Mouse (Mus musculus): ENCODE measurements around the gene Pcid2. TPM values are rescaled to one million over a fixed set of nuclear protein-coding genes. Genes with fewer than 3 reads are reported as not detected.
"Not testable (repeated sequence)": the region's sequence is repeated elsewhere in the genome, so short reads cannot be mapped to it uniquely, and the experiment has no call there.

Gene Pcid2
- total RNA-seq, 1 experiment, result 35.2 TPM

GRCm38 (mm10) chr8:13132220-13132619, 27.0 kb upstream of the Pcid2 start:
- DNase-seq (ENCODE audit: low read depth, low spot score), result peak; percentile 69
- TF ChIP-seq ZC3H11A (IDR thresholded peaks at IDR 0.05; ENCODE audit: borderline replicate concordance, low read depth, low read length), result peak; percentile 34; the same call in 1 of the 2 replicates
- in situ Hi-C loops (cut with MboI; ENCODE audit: low sequenced_read_pairs in 2 of 2, unreplicated experiment in 2 of 2), result not testable (repeated sequence)

GRCm38 (mm10) chr8:13124897-13125296, 19.6 kb upstream of the Pcid2 start:
- H3K4me1 ChIP-seq (ENCODE audit: control insufficient read depth in 2 of 2, insufficient read depth in 2 of 2, low read length in 2 of 2, poor library complexity in 1 of 2), result no peaks in the 10 kb centered on the region; a peak in 1 of 4 replicates
- H3K9me3 ChIP-seq (ENCODE audit: control insufficient read depth, insufficient read depth, low read depth, low read length), result no peaks in the 10 kb centered on the region
- TF ChIP-seq CHD2 (IDR thresholded peaks at IDR 0.05; ENCODE audit: low read depth, low read length), result no peak
- no peak overlapping the region for H3K9ac ChIP-seq (ENCODE audit: insufficient read depth, low read depth, low read length, poor library complexity, severe bottlenecking)
- no peak overlapping the region for H3K4me3 ChIP-seq (ENCODE audit: insufficient read depth in 1 of 2, low read depth in 1 of 2, low read length in 2 of 2, poor library complexity in 1 of 2, severe bottlenecking in 1 of 2)
- peaks cover 18% of the 10 kb centered on the region for H3K36me3 ChIP-seq (ENCODE audit: control insufficient read depth, insufficient read depth, low read length, poor library complexity, severe bottlenecking)
- in situ Hi-C loops (cut with MboI; ENCODE audit: low sequenced_read_pairs in 2 of 2, unreplicated experiment in 2 of 2), result no loop called here
- no peak for DNase-seq (ENCODE audit: low read depth, low spot score)
- no peak overlapping the region for H3K27ac ChIP-seq (ENCODE audit: insufficient read depth, low read depth, low read length, poor library complexity, severe bottlenecking)

More at GRCm38 (mm10) chr8:13132220-13132619, 27.0 kb upstream of the Pcid2 start:
- H3K27ac ChIP-seq (ENCODE audit: insufficient read depth, low read depth, low read length, poor library complexity, severe bottlenecking); H3K9ac ChIP-seq (ENCODE audit: insufficient read depth, low read depth, low read length, poor library complexity, severe bottlenecking); H3K4me1 ChIP-seq (ENCODE audit: control insufficient read depth in 2 of 2, insufficient read depth in 2 of 2, low read length in 2 of 2, poor library complexity in 1 of 2); H3K4me3 ChIP-seq (ENCODE audit: insufficient read depth in 1 of 2, low read depth in 1 of 2, low read length in 2 of 2, poor library complexity in 1 of 2, severe bottlenecking in 1 of 2); H3K9me3 ChIP-seq (ENCODE audit: control insufficient read depth, insufficient read depth, low read depth, low read length): not testable (repeated sequence)
- H3K36me3 ChIP-seq (ENCODE audit: control insufficient read depth, insufficient read depth, low read length, poor library complexity, severe bottlenecking), result peaks cover 27% of the 10 kb centered on the region; the same call in 1 of the 2 replicates

- H3K4me3 ChIP-seq (ENCODE audit: insufficient read depth in 1 of 2, low read depth in 1 of 2, low read length in 2 of 2, poor library complexity in 1 of 2, severe bottlenecking in 1 of 2), result no peak overlapping the region
- peaks cover 13% of the 10 kb centered on the region for H3K36me3 ChIP-seq (ENCODE audit: control insufficient read depth, insufficient read depth, low read length, poor library complexity, severe bottlenecking)
These were observed 17.7 kb upstream of the Pcid2 start for GRCm38 (mm10) chr8:13122887-13123421.

GRCm38 (mm10) chr8:13120882-13121665, 15.8 kb upstream of the Pcid2 start:
- H3K36me3 ChIP-seq (ENCODE audit: control insufficient read depth, insufficient read depth, low read length, poor library complexity, severe bottlenecking), result peaks cover 12% of the 10 kb centered on the region
- TF ChIP-seq ZC3H11A (IDR thresholded peaks at IDR 0.05; ENCODE audit: borderline replicate concordance, low read depth, low read length) (no peak), MAFK (IDR thresholded peaks at IDR 0.05; ENCODE audit: insufficient read depth, low read depth, low read length) (no peak), CHD2 (IDR thresholded peaks at IDR 0.05; ENCODE audit: low read depth, low read length) (no peak), HCFC1 (IDR thresholded peaks at IDR 0.05; ENCODE audit: borderline replicate concordance, insufficient read depth, low read length) (no peak), ZNF384 (IDR thresholded peaks at IDR 0.05; ENCODE audit: low read depth, low read length) (no peak)
- no peak for DNase-seq (ENCODE audit: low read depth, low spot score)
- H3K9ac ChIP-seq (ENCODE audit: insufficient read depth, low read depth, low read length, poor library complexity, severe bottlenecking), result no peak overlapping the region
- H3K9me3 ChIP-seq (ENCODE audit: control insufficient read depth, insufficient read depth, low read depth, low read length), result no peaks in the 10 kb centered on the region
- H3K27ac ChIP-seq (ENCODE audit: insufficient read depth, low read depth, low read length, poor library complexity, severe bottlenecking), result no peak overlapping the region
- in situ Hi-C loops (cut with MboI; ENCODE audit: low sequenced_read_pairs in 2 of 2, unreplicated experiment in 2 of 2), result no loop called here
- H3K4me3 ChIP-seq (ENCODE audit: insufficient read depth in 1 of 2, low read depth in 1 of 2, low read length in 2 of 2, poor library complexity in 1 of 2, severe bottlenecking in 1 of 2), result no peak overlapping the region
- H3K4me1 ChIP-seq (ENCODE audit: control insufficient read depth in 2 of 2, insufficient read depth in 2 of 2, low read length in 2 of 2, poor library complexity in 1 of 2), result no peaks in the 10 kb centered on the region; a peak in 1 of 4 replicates

More at GRCm38 (mm10) chr8:13122887-13123421, 17.7 kb upstream of the Pcid2 start:
- H3K9ac ChIP-seq (ENCODE audit: insufficient read depth, low read depth, low read length, poor library complexity, severe bottlenecking), result no peak overlapping the region
- no peaks in the 10 kb centered on the region for H3K9me3 ChIP-seq (ENCODE audit: control insufficient read depth, insufficient read depth, low read depth, low read length)
- H3K4me1 ChIP-seq (ENCODE audit: control insufficient read depth in 2 of 2, insufficient read depth in 2 of 2, low read length in 2 of 2, poor library complexity in 1 of 2), result no peaks in the 10 kb centered on the region; a peak in 1 of 4 replicates
- in situ Hi-C loops (cut with MboI; ENCODE audit: low sequenced_read_pairs in 2 of 2, unreplicated experiment in 2 of 2), result no loop called here
- no peak for DNase-seq (ENCODE audit: low read depth, low spot score)
- H3K27ac ChIP-seq (ENCODE audit: insufficient read depth, low read depth, low read length, poor library complexity, severe bottlenecking), result no peak overlapping the region; the same call in 1 of the 2 replicates
- no peak for TF ChIP-seq HCFC1 (IDR thresholded peaks at IDR 0.05; ENCODE audit: borderline replicate concordance, insufficient read depth, low read length)
- no peak for TF ChIP-seq ZC3H11A (IDR thresholded peaks at IDR 0.05; ENCODE audit: borderline replicate concordance, low read depth, low read length)
- TF ChIP-seq ZNF384 (IDR thresholded peaks at IDR 0.05; ENCODE audit: low read depth, low read length), result no peak
- no peak for TF ChIP-seq MAFK (IDR thresholded peaks at IDR 0.05; ENCODE audit: insufficient read depth, low read depth, low read length)
- TF ChIP-seq CHD2 (IDR thresholded peaks at IDR 0.05; ENCODE audit: low read depth, low read length), result no peak

Data from ES-E14 (cell line).